Mouse (Mus musculus): ENCODE data around the gene Cx3cr1.
A peak's percentile ranks its signal among the peaks of the same experiment; 100 is the strongest.

Gene Cx3cr1

DNA sequence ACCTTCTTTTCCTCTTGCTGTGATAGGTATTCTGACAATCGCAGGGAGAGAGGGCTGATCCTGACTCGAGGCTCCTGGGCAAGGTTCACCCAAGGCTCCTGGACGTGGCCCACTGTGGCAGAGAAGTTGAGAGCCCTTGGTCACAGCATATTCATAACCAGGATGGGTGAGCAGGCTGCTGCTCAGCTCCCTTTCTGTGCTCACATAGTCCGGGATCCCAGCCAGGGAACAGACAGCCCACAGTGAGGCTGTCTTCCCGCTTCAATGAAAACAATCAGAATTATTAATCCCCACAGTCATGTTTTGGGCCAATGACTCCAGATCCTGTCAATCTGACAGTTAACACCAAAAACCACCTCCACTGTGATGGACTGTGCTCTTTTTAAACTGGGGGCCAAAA lies 12.3 kb upstream of the Cx3cr1 start:
- DNase-seq = peak; percentile 69 to 79

DNA sequence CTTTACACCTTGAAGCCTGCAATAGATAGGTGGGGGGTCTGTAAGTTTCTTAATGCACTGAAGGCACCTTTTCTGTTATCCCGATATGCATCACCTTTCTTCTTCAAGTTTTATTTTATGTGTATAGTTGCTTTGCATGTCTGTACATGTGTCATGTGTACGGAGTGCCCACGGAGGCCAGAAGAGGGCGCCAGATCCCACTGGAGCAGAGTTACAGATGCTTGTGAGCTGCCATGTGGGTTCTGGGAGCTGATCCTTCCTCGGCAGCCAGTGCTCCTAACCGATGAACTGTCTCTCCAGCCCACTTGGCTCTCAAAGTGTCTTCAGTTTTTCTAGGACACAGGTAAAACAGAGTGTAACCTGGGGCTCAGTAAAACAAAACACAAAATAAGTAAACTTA lies 11.6 kb upstream of the Cx3cr1 start:
- peak in 1 of 2 experiments; percentile 53 for DNase-seq

DNA sequence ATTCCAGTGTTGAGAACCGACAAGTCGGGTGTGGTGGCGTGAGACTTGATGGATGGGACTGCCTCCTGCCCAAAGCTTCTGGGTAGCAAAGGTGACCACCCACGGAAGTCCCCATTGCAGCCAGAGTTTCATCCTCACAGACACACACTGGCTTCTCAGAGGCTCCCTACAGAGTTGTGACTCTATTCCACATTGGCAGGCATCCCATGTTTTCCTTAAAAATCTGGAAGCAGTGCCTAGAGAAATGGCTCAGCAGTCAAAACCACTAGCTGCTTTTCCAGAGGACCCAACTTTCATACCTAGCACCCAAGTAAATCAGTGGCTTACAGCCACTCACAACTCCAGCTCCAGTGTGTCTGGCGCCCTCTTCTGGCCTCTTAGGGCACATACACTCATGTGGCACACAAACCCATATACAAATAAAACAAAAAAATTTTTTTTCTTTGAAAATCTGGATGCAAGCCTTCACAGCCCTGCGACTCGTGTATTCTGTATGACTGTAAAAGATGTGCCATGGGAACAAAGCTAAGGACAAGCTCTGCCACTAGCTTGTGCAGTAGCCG lies 10.9 kb upstream of the Cx3cr1 start:
- DNase-seq = peak; percentile 10 to 18

DNA sequence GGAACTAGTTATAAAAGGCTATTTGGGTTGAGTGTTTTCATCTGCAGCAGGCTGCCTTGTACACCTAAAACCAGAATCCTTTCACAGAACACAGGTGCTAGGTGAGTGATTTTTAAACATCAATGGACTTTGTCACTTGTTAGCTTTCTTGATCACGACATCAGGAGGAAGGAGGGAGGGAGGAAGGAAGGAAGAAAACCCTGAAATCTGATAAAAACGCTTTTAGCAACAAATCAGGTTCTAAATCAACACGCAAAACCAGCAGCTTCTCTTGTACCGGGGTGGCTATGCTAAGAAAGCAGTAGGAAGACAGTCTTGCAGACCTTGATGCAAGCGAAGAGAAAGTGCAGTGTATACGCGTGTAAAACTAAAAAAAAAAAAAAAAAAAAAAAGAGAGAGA lies 10.2 kb upstream of the Cx3cr1 start:
- DNase-seq = no peak

DNA sequence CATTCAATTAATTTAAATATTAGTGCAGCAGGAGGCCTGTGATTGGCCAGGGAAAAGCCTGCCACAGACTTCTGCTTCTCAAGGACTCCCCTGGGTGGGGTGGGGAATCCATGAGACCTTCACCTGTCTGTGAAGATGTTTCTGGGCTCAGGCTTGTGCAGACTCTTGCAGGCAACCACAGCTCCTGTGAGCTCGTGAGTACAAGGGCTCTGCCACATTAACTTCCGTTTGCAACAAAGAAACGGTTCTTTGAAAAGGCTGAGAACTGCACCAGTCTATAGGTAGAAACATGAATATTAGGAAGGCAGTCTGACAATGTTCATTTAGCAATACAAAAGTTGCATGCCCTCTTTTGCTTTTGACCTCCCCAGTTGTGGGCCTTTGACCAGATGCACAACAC lies 8.6 kb upstream of the Cx3cr1 start:
- DNase-seq = no peak

DNA sequence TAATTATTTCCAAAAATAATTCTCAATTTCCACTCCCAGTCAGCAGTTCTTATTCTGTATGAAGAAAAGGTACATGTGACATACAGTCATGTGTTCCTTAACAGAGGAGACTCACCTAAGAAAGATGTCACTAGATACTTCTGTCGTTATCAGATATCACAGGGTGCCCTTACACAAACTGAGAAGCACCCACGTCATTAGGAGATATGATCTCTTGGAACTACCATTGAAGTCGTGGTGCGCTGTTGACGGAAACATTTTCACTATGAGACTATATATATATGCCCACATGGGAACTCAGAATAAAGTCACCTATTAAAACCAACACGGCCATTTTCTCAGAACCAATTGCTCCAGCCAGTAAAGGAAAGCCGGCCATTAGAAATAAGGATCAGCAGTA lies 4.8 kb upstream of the Cx3cr1 start:
- no peak for DNase-seq

DNA sequence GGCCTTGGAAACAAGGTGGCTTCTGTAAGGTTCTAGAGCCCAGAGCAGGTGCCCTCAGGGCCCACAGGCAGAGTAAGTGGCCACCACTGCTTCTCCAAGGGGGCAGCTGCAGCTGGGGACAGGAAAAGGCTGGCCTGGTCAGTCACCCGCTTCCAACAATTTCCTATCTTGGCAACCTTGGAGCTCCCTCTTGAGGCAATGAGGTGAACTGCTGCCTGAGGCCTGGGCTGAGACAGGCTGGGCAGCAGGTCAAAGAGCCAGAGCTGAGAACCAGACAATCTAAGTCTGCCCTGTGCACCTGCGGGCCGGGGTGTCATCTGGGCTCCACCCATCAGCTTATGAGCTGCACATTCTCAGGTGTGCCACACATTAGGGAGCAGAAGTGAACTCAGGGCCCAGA lies 3.5 kb upstream of the Cx3cr1 start:
- peak; percentile 90 to 92 for DNase-seq

DNA sequence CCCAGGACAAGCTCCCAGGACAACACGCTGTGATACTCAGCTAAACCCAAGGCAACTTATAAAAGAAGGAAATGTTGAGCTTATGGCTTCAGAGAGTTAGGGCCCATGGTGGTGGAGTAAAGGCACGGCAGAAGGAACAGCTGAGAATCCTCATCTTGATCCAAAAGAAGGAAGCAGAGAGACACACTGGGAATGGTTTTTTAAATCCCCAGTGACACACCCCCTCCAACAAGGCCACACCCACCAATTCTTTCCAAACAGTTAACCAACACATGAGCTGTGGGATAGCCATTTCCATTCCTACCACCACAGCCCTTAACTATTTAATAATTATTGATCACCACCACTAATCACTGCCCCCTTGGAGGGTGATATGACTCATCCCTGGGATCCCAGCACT lies 1.6 kb upstream of the Cx3cr1 start:
- DNase-seq = no peak

DNA sequence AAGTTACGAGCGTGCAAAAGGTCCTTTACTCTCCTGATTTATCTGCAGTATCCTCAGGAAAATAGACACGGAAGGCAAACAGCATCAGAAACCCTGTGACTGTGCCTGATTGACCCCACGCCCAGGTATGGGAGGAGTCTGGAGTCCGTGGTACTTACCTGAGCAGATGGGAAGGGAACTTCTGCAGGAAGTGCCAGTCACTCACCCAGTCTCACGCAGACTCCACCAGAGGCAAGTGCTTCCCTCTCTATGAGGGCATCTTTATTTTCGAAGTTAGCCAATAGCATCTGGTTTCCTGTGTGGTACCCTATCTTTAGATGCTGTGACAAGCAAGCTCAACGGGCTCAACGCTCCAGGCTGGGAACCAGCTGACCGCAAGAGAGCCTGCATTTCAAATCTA lies 1.6 kb downstream of the Cx3cr1 start:
- no peak for DNase-seq

DNA sequence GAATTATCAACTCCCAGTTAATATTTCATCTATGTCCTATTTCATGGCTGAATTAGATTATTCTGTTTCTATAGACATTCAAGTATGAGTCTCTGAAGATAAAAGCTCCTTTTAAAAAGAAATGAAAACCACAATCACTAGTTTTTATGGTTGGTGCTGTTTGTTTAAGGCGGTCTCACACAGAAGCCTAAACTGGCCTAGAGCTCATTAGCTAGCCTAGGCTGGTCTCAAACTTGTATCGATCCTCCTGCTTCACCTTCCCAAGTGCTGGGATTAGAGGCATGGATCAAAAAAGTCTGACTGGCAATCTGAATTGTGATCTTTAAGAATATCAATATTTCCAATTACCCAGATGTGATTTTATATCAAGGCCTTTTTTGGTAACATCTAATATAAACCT lies 2.1 kb downstream of the Cx3cr1 start:
- DNase-seq = no peak

DNA sequence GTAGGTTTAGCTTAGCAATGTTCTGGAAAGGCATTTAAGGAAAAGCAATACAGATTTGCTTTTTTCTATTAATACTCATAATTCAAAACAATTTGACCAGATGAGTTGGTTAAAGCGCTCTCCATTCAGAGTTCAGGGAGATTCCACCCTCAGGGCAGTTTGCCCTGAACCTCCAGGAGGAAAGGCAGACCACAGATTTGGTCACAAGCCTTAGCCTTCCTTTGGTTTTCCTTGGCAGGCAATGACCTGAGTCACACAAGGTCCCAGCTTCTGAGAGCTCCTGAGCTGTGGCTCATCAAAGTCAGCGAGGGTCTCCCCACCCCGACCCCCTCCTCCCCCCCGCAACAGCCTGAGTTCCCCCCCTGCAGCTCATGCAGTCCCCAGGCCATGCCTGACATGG lies 5.4 kb downstream of the Cx3cr1 start:
- DNase-seq = no peak

DNA sequence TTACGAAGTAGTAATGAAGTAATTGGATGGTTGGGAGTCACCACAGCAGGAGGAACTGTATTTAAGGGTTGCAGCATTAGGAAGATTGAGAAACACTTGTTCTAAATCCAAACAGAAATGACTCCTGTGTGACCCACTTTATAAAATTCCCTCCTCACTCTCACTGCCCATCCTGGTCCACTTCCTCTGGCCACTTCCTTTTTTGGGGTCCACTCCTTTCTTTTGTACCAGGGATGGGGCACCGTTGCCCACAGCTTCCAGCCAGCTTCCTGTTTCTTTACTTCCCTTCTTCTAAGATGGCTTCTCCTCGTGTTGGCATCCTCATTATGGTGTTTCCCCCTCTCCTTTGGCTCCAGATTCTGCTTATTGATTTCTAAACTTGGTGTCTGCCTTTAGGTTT lies 10.9 kb downstream of the Cx3cr1 start:
- no peak for DNase-seq

DNA sequence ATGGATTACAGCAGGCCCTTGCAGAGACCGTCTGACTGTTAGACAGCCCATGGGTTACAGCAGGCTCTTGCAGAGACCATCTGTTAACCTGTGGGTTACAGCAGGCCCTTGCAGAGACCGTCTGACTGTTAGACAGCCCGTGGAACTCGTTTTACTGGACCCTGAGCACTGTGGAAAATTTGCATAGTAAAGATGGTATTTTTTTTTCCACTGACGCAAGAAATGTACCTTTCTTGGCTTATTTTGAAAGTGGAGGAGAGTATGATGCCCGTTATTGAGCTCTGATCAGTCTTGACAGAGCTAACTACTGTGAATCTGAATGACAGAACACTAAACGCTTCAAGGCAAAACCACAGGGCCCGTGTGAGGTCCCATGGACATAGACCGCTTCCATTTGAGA lies 13.5 kb downstream of the Cx3cr1 start:
- no peak for DNase-seq

DNA sequence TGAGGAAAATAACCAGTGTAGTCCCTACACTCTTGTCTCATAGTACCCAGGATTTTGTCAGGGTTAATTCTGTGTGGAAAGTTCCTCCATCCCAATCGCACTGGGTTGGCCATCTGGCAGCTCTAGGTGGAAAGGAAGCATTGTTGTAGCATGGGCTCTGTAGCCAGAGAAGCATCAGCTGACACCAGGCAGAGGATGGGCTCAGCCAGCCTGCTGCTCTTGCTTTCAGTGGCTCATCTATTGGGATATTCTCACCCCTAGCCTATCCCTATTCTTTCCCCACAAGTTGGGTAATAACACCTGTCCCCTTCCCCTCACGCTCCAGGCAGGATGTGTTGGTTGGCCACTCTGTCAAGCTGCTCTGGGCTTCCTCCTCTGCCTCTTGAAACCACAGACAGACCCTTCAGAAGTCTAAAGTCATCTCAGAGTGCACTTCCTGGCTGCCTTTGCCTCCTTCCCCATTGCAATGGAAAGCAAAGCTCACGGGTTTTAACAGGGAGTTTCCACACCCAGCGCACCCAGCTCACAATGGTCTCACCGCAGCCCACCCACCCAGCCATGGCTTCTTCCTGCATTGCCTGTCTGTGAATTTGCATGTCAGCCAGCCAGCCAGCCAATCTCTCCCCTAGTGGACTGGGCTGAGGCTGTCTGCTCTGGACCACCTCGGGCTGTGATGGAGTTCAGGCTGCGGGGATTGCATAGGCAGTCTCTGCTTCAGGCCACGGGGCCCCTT lies 15.0 kb downstream of the Cx3cr1 start:
- peak; percentile 15 to 17 for DNase-seq

DNA sequence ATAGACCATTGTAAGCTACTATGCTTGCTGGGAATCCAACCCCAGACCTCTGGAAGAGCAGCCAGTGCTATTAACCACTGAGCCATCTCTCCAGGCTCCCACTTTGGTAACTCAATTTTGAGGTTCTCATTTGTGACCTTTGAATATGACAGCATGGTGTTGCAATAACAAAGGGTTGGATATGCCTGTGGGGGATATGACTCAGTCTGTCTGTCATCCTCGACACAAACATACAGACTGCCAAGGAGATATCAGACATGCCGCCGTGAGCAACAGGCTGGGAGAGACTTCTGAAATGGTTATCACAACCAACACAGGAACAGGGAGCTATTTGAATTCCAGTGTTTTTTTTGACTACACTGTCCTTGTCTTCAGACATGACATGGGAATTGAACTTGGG lies 20.3 kb downstream of the Cx3cr1 start:
- DNase-seq = no peak

DNA sequence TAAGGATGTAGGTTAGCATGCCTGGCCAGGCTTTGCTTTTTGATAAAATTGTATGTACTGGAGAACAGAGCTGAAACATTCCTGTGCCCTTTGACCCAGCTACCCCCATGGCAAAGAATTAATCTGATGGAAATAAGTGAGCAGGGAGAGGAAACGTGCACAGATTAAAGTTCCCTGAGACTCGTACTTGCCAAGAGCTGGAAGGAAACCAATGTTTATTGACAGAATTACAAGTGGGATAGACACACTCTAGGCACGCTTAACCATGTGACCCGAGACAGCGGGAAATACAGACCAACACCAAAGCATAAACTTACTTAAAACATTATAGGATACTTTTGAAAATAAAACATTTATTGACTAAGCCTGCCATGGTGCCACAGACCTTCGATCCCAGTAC lies 21.2 kb downstream of the Cx3cr1 start:
- DNase-seq = no peak

DNA sequence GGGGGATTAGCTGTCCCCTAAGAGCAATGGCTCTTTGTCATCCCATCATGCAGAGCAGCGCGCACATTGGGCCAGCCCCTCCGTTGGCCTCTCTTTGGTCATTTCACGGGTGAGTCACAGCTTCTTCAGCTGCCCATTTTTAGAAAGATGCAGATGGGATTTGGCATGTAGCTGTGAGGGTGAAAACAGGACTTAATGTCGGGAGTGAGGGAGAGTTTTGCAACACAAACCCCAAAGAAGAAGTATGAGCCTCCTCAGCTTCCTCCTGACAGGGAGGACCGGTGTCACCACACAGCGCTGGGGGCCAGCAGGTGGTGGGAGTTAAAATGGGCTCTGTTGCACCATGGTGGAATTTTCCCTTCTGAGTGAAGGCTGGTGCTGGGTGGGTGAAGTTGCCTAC lies 26.6 kb downstream of the Cx3cr1 start:
- no peak for DNase-seq

DNA sequence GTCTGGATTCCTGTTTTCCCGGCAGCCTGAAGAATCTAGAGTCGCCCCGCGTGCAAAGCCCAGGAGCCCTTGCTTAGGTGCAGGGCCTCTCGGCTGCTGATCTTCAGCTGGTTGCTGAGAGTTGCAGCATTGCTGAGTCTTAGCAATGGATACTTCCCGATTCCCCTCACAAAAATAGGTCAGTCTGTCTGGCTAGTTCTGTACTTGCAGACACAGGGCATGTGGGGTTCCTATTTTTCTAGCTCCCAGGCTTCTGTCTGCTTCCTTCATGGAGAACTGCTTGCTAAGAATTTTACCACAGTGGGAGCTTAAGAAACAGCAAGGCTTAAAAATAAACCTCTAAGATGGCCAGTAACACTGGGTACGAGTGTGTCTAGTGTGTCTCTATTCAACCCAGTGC lies 32.3 kb downstream of the Cx3cr1 start:
- no peak for DNase-seq

DNA sequence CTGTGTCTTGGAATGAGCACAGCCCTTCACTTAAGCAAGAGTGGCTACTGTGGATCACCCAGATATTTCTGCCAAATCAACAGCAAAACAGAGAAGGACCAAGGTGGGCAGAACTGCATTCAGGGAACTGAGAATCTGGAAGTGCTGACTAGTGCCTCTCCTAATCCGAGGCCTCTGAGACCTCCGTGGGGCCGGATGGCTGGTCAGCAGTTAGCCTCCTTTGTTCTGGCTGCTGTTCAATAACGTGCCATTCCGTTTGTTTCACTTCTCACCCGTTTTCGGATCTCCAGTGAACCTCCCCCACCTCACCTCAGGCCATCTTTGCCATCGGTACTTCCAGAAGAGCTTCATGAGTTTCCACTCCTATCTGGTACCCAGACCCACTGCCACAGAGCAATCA lies 35.3 kb downstream of the Cx3cr1 start:
- no peak for DNase-seq

DNA sequence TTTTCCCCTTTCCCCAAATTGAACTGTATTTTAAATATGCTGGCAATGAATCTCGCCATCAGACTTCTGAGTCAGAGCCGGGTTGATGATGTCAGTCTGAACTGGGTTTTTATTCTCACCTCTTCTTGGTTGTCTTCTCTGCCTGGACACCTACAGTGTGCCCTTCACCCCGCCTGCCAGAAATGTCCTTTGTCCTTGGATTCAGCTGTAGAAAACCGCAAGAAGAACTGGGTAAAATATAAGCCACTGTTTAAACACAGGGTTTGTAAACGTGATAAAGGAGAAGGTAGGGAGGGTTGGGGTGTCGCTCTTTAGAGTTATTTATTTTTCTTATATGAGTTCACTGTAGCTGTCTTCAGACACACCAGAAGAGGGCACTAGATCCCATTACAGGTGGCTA lies 37.0 kb downstream of the Cx3cr1 start:
- no peak for DNase-seq

DNA sequence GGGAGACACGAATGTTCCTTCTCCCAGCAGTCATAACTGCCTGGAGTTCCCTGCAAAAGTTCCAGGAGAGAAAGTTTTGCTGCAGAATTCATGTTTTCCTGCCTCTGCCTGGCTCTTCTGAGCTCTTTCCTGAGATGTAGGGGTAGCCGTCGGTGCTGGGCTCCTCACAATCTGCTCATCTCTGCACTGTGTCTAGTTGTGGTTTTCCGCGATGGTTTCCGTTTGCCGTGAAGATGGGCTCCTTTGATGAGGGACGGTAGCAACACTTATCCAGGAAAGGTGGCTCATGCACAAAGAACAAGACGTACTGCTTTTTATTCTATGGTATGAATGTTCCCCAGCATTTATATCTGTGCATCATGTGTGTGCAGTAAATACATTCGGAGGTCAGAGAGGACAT lies 39.3 kb downstream of the Cx3cr1 start:
- no peak for DNase-seq

DNA sequence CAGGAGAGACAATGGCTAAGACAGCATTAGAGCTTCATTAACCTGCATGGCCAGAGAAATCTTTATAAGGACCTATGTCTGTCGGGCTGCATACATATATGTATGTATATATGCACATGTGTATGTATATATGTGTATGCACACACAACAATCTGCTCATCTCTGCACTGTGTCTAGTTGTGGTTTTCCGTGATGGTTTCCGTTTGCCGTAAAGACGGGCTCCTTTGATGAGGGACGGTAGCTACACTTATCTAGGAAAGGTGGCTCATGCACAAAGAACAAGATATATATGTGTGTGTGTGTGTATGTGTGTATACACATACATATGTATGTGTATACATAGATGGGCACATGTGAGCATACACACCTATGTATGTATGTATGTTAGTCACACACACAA lies 39.8 kb downstream of the Cx3cr1 start:
- DNase-seq = no peak

DNA sequence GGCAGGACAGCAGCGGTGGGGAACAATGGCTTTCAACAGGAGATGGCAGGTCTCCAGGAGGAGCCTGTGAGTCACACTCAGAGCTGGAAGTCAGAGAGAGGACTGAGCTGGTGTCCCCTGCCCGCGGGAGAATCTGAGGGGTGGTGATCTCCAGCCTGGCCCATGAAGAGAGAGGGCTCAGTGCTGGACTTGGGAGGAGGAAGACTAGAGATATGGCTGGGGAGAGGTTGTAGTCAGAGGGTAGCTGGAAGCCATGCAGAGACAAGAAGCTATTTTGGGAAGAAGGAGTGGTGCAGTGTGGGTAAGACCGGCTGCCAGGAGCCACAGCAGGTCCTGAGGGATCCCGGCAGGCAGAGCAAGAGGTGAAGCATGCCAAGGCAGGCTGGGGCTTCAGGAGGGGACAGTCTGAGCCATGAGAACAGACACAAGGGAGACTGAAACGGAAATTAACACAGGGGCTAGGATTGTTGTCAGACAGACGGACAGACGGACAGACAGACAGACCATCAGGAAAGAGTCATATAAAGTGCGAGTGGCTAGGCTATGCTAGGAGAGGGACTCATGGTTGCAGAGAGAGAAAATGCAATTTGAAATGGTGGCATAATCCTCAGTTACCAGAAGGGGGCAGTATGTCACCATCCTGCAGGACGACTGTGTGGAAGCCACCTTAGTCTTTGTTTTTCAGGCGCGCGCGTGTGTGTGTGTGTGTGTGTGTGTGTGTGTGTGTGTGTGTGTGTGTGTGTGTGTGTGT lies 42.1 kb downstream of the Cx3cr1 start:
- DNase-seq = peak; percentile 74 to 80

DNA sequence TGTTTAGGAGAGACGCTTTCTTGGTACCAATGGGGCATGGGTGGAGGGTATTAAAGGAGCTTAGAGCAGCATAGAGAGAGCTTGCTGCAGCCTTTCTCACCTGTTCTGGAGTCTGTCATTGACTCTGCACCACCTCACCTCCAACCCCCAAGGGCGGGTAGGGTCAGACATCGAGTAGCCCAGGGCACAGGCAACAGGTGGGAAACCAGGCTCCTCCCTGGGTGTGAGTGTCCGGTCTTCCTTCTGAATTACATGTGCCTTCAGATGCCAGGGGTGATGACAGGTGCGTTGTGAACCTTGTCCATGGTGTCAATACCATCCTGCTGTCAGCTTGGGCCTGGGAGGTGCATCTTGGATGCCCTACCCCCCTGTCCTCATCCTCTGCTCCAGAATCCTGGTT lies 45.1 kb downstream of the Cx3cr1 start:
- DNase-seq = peak in 1 of 2 experiments; percentile 55
